Mouse (Mus musculus): ENCODE measurements around the gene Sys1. TPM values are rescaled to one million over a fixed set of nuclear protein-coding genes. Genes with fewer than 3 reads are reported as not detected.

The Sys1 gene
- total and polyA plus RNA-seq, 2 experiments from 2014 or later, result 39.1 to 71.8 TPM

- WGBS, result 60% methylated on average over 8 of the region's 8 CpGs
- no peak for ATAC-seq (ENCODE audit: insufficient read depth, low read depth)
- no peak overlapping the region for H3K4me3 ChIP-seq (ENCODE audit: low read depth, low read length)
Observed at GRCm38 (mm10) chr2:164438257-164438656, 18.5 kb upstream of the Sys1 start.

GRCm38 (mm10) chr2:164439001-164439421, 17.8 kb upstream of the Sys1 start:
- peaks cover 37% of the 10 kb centered on the region for H3K4me1 ChIP-seq (ENCODE audit: control insufficient read depth, insufficient read depth)
- H3K4me3 ChIP-seq (ENCODE audit: low read depth, low read length), result no peak overlapping the region
- no peak overlapping the region for H3K9ac ChIP-seq (replicated peaks; ENCODE audit: low read depth, low read length)
- no peaks in the 10 kb centered on the region for H3K36me3 ChIP-seq (replicated peaks; ENCODE audit: control insufficient read depth, insufficient read depth, low read length)
- H3K9me3 ChIP-seq (replicated peaks; ENCODE audit: control insufficient read depth, low read length), result no peaks in the 10 kb centered on the region
- H3K27ac ChIP-seq (ENCODE audit: low read depth), result no peak overlapping the region
- DNase-seq (ENCODE audit: low spot score) (no peak), ATAC-seq (ENCODE audit: insufficient read depth, low read depth) (no peak)
- 52% methylated on average over 3 of the region's 3 CpGs for WGBS
- peaks cover 21% of the 10 kb centered on the region for H3K27me3 ChIP-seq (ENCODE audit: control insufficient read depth, insufficient read depth, low read length)
- TF ChIP-seq EP300 (IDR thresholded peaks at IDR 0.05; ENCODE audit: low read depth) (no peak), CTCF (IDR thresholded peaks at IDR 0.05; ENCODE audit: low read depth) (no peak)
- H3K4me2 ChIP-seq (ENCODE audit: low read depth, low read length), result no peak overlapping the region

More at GRCm38 (mm10) chr2:164438257-164438656, 18.5 kb upstream of the Sys1 start:
- Histone ChIP-seq H3K9ac (replicated peaks; ENCODE audit: low read depth, low read length) (no peak overlapping the region), H3K4me1 (ENCODE audit: control insufficient read depth, insufficient read depth) (peaks cover 38% of the 10 kb centered on the region), H3K9me3 (replicated peaks; ENCODE audit: control insufficient read depth, low read length) (no peaks in the 10 kb centered on the region), H3K4me2 (ENCODE audit: low read depth, low read length) (no peak overlapping the region), H3K36me3 (replicated peaks; ENCODE audit: control insufficient read depth, insufficient read depth, low read length) (no peaks in the 10 kb centered on the region), H3K27ac (ENCODE audit: low read depth) (no peak overlapping the region), H3K27me3 (ENCODE audit: control insufficient read depth, insufficient read depth, low read length) (peaks cover 19% of the 10 kb centered on the region)
- DNase-seq (ENCODE audit: low spot score), result no peak
- TF ChIP-seq EP300 (IDR thresholded peaks at IDR 0.05; ENCODE audit: low read depth) (no peak), CTCF (IDR thresholded peaks at IDR 0.05; ENCODE audit: low read depth) (no peak)

DNA sequence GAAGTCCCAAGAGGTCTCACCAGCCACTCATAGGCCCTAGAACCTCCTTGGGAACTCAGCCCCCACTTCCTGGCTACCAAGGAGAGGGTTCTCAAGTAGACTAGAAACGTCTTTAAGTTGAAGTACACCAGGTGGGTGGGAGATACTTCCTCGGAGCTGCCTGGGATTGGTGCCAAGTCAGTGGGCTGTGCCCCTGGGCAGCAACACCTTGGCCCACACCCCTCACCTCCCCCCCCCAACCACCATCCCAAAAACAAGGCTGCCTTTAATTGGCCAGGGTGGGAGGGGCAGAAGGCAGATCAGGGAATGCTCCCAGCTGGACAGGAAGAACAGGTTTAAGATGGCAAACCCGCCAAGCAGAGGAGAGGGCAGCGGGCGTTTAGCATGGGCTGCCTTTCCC, 16.4 kb upstream of the Sys1 start:
- Histone ChIP-seq H3K4me3 (ENCODE audit: low read depth, low read length) (no peak overlapping the region), H3K9me3 (replicated peaks; ENCODE audit: control insufficient read depth, low read length) (no peaks in the 10 kb centered on the region), H3K4me2 (ENCODE audit: low read depth, low read length) (no peak overlapping the region), H3K27ac (ENCODE audit: low read depth) (no peak overlapping the region), H3K27me3 (ENCODE audit: control insufficient read depth, insufficient read depth, low read length) (peaks cover 26% of the 10 kb centered on the region), H3K36me3 (replicated peaks; ENCODE audit: control insufficient read depth, insufficient read depth, low read length) (no peaks in the 10 kb centered on the region), H3K4me1 (ENCODE audit: control insufficient read depth, insufficient read depth) (peaks cover 34% of the 10 kb centered on the region), H3K9ac (replicated peaks; ENCODE audit: low read depth, low read length) (no peak overlapping the region)
- ATAC-seq (ENCODE audit: insufficient read depth, low read depth) (no peak), DNase-seq (ENCODE audit: low spot score) (no peak)
- 80% methylated on average over 5 of the region's 5 CpGs for WGBS
- TF ChIP-seq CTCF (IDR thresholded peaks at IDR 0.05; ENCODE audit: low read depth) (no peak), EP300 (IDR thresholded peaks at IDR 0.05; ENCODE audit: low read depth) (no peak)

- Histone ChIP-seq H3K27me3 (ENCODE audit: control insufficient read depth, insufficient read depth, low read length) (peaks cover 29% of the 10 kb centered on the region), H3K4me2 (ENCODE audit: low read depth, low read length) (peak overlapping the region; percentile 87), H3K36me3 (replicated peaks; ENCODE audit: control insufficient read depth, insufficient read depth, low read length) (no peaks in the 10 kb centered on the region), H3K9ac (replicated peaks; ENCODE audit: low read depth, low read length) (peak overlapping the region; percentile 0; the same call in 1 of the 2 replicates), H3K9me3 (replicated peaks; ENCODE audit: control insufficient read depth, low read length) (no peaks in the 10 kb centered on the region), H3K27ac (ENCODE audit: low read depth) (no peak overlapping the region), H3K4me1 (ENCODE audit: control insufficient read depth, insufficient read depth) (peaks cover 26% of the 10 kb centered on the region), H3K4me3 (ENCODE audit: low read depth, low read length) (no peak overlapping the region; the same call in 1 of the 2 replicates)
- ATAC-seq (ENCODE audit: insufficient read depth, low read depth), result no peak
- no peak for DNase-seq (ENCODE audit: low spot score)
- TF ChIP-seq CTCF (IDR thresholded peaks at IDR 0.05; ENCODE audit: low read depth) (no peak), EP300 (IDR thresholded peaks at IDR 0.05; ENCODE audit: low read depth) (no peak)
- WGBS, result 56% methylated on average over 8 of the region's 8 CpGs
Observed at GRCm38 (mm10) chr2:164441155-164441554, 15.6 kb upstream of the Sys1 start.

DNA sequence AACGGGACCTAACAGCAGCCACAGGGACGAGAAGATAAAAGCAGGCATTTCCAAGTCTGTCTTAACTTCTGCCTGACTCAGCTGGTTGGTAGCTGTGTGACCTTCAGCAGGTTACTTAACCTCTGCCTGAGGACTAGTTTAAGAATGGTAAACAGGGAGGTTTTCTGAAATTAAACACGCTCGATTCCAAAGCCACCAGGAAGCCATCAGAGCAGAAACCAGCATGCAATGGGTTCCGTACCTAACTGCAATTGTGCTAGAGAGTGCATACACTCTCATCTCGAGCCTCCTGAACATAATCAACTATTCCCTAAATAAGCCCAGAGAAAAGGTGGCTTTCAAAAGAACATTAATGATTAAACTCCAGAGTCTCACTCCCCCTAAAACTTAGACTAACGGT, 15.0 kb upstream of the Sys1 start:
- Histone ChIP-seq H3K9ac (replicated peaks; ENCODE audit: low read depth, low read length) (peak overlapping the region; percentile 67), H3K4me1 (ENCODE audit: control insufficient read depth, insufficient read depth) (peaks cover 21% of the 10 kb centered on the region; the same call in 1 of the 2 replicates), H3K4me2 (ENCODE audit: low read depth, low read length) (peak overlapping the region; percentile 87), H3K27me3 (ENCODE audit: control insufficient read depth, insufficient read depth, low read length) (peaks cover 30% of the 10 kb centered on the region), H3K36me3 (replicated peaks; ENCODE audit: control insufficient read depth, insufficient read depth, low read length) (no peaks in the 10 kb centered on the region), H3K4me3 (ENCODE audit: low read depth, low read length) (peak overlapping the region; percentile 68), H3K27ac (ENCODE audit: low read depth) (no peak overlapping the region), H3K9me3 (replicated peaks; ENCODE audit: control insufficient read depth, low read length) (no peaks in the 10 kb centered on the region)
- 42% methylated on average over 7 of the region's 7 CpGs for WGBS
- ATAC-seq (ENCODE audit: insufficient read depth, low read depth) (no peak), DNase-seq (ENCODE audit: low spot score) (no peak)
- TF ChIP-seq EP300 (IDR thresholded peaks at IDR 0.05; ENCODE audit: low read depth) (no peak), CTCF (IDR thresholded peaks at IDR 0.05; ENCODE audit: low read depth) (no peak)
